Mouse (Mus musculus) heart, embryonic 15.5 days (tissue): ENCODE data around the gene Acyp2. TPM values are rescaled to one million over a fixed set of nuclear protein-coding genes. Genes with fewer than 3 reads are reported as not detected.

ENCODE experiments used
- ATAC-seq: fragments of 200-750 bp; cut with Nextera tagmentation; replicated peaks from 2 replicates; pipeline ENCODE4 v1.8.0; 2017; ENCODE audit warnings: low read depth, moderate TSS enrichment; ENCODE audit not compliant: insufficient number of reproducible peaks, insufficient read depth, low FRiP score
- H3K27ac ChIP-seq: fragments of 300-500 bp; sonication (generic); 2 replicates; pipeline ENCODE4 v1.5.1; 2015; ENCODE audit warnings: mild to moderate bottlenecking, inconsistent platforms
- H3K27me3 ChIP-seq: fragments of 300-500 bp; sonication (generic); 2 replicates; pipeline ENCODE4 v1.6.1; 2015; ENCODE audit warnings: inconsistent platforms
- H3K36me3 ChIP-seq: fragments of 300-500 bp; sonication (generic); 2 replicates; pipeline ENCODE4 v1.6.1; 2015; ENCODE audit warnings: mild to moderate bottlenecking, inconsistent platforms
- H3K4me1 ChIP-seq: fragments of 300-500 bp; sonication (generic); replicated peaks from 2 replicates; pipeline ENCODE4 v1.6.1; 2015; ENCODE audit warnings: inconsistent platforms
- H3K4me2 ChIP-seq: fragments of 300-500 bp; sonication (generic); 2 replicates; pipeline ENCODE4 v1.6.1; 2015; ENCODE audit warnings: inconsistent platforms, mild to moderate bottlenecking, moderate library complexity
- H3K4me3 ChIP-seq: fragments of 300-500 bp; sonication (generic); 2 replicates; pipeline ENCODE4 v1.5.1; 2015; ENCODE audit warnings: mild to moderate bottlenecking, inconsistent platforms
- H3K9ac ChIP-seq: fragments of 300-500 bp; sonication (generic); 2 replicates; pipeline ENCODE4 v1.6.1; 2015; ENCODE audit warnings: mild to moderate bottlenecking, inconsistent platforms
- H3K9me3 ChIP-seq: fragments of 300-500 bp; sonication (generic); replicated peaks from 2 replicates; pipeline ENCODE4 v1.6.1; 2016; ENCODE audit warnings: inconsistent platforms
- WGBS: fragments of 180-500 bp; shearing (Covaris S2); methylation state at CpG from one replicate; pipeline ENCODE4 v1.1.7; 2015; ENCODE audit warnings: mixed read lengths; 5-methylcytosine and 5-hydroxymethylcytosine counted together
- polyA plus RNA-seq: library from polyadenylated mRNA; unstranded; fragments of >200 nt; fragmentation: Nextera tagmentation; extraction: Ambion mirVana; gene quantifications from 2 replicates; pipeline ENCODE4 v1.2.1, GENCODE M21; 2015

The Acyp2 gene
- polyA plus RNA-seq, 1 experiment from 2014 or later: 45.3 TPM

DNA sequence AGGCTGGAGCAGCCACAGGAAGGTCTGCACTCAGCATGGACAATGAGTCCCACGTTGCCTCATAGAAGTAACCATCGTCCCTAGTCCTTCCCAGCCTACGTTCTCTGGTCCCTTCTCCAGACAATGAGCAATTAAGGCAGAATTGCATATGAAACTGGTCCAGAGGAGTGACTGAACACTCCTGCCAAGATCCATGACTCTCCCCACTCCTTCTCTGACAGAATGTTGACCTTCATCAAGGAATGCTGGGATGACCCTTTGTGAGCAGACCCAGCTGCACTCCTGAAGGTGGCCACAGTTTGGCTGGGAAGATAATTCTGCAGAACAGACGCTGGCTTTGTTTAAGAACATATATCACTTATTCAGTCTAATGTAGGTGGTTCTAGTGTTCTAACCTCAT is 166.1 kb downstream of the Acyp2 start:
- Histone ChIP-seq H3K9ac (no peak overlapping the region), H3K36me3 (no peaks in the 10 kb centered on the region), H3K9me3 (no peaks in the 10 kb centered on the region), H3K4me2 (no peak overlapping the region), H3K4me3 (no peak overlapping the region), H3K27ac (no peak overlapping the region), H3K4me1 (no peaks in the 10 kb centered on the region), H3K27me3 (no peaks in the 10 kb centered on the region)
- 73% methylated on average over 4 of the region's 4 CpGs for WGBS
- ATAC-seq: no peak

DNA sequence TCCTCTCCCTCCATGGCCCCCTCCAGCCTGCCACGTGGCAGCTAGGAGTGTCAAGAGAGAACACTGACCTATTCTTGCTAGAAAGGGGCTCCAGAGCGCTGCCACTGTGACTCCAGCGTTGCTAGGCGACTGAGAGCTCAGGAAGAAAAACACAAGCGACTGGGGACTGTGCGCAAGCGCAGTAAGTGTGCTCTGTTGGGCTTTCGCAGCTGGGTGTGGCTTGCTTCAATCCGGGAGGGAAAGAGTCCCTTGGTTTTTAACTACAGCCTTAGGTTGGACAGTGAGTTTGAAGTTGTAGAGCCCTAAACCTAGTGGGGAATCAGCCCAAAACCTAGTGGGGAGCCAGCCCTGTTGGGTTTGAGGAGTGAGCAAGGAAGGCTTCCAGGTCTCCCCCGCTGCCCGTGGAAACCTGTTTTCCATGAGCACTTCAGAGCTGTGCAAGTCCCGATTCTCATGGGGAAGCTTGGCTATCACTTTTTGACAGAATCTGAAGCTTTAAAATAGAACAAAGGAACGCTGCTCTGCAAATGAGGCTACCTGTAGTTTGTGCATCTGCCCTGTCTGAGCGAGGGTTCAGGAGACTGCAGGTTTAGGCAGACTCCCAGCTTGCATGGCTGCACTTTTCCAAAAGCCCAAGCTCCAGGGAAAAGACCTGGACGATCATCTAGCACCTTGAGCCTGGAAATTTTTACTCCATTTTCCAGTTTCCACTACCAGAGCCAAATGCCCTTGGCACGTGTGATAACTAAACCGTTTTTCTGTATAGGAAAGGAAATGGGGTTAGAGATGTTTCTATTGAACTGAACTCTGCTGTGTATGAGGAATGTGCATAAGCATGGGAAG is 177.4 kb downstream of the Acyp2 start, which contains the start of gene 4930505A04Rik:
Gene 4930505A04Rik (minus strand): TSS at position 77 of the 843 bp plus-strand sequence.
- 5% methylated on average over 17 of the region's 17 CpGs for WGBS
- Histone ChIP-seq H3K27ac (peak within 1 kb of the TSS; percentile 88), H3K9ac (peak within 1 kb of the TSS; percentile 54), H3K4me3 (peak within 1 kb of the TSS; percentile 57), H3K27me3 (no peaks in the 10 kb centered on the region), H3K9me3 (no peaks in the 10 kb centered on the region), H3K4me2 (peak within 1 kb of the TSS; percentile 80), H3K4me1 (peaks cover 15% of the 10 kb centered on the region), H3K36me3 (no peaks in the 10 kb centered on the region)
- ATAC-seq: peak; percentile 98

DNA sequence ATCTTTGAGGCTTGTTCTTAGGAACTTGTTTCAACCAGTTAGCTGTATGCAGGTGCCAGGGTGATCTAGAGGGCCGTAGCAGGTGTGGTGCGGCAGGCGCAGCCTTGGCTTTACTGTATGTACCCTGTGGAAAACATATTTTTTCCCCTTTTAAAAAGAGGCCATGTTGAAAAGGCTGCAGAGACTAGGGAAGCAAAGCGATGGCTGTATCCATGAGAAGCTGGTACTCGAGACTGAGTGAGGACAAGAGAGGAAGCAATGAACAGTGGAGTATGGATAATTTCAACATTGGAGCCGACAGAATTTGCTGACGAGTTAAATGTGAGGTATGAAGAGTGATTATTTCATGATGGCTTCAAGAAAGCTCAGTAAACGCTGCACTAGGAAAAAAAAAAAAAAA is 178.2 kb downstream of the Acyp2 start:
- Histone ChIP-seq H3K9ac (peak overlapping the region; percentile 1; the same call in 1 of the 2 replicates), H3K27me3 (no peaks in the 10 kb centered on the region), H3K4me1 (peaks cover 15% of the 10 kb centered on the region), H3K27ac (peak overlapping the region; percentile 88), H3K9me3 (no peaks in the 10 kb centered on the region), H3K36me3 (no peaks in the 10 kb centered on the region), H3K4me2 (peak overlapping the region; percentile 80), H3K4me3 (peak overlapping the region; percentile 57; the same call in 1 of the 2 replicates)
- WGBS: 54% methylated on average over 8 of the region's 8 CpGs
- ATAC-seq: 0 out of 2 replicates have a peak, but pooled peaks have one; percentile 2

Other genes with a start within 250 kb of the Acyp2 start
- 0.14 TPM in 1 of 2 replicates, not detected in the other for gene 4930505A04Rik, start 177.8 kb downstream of the Acyp2 start, polyA plus RNA-seq
- gene Psme4, start 122.1 kb upstream of the Acyp2 start, polyA plus RNA-seq: 10.1 and 11.5 TPM in 2 replicates
- gene Gpr75, start 235.8 kb upstream of the Acyp2 start, polyA plus RNA-seq: 0.04 and 0.08 TPM in 2 replicates
- gene Asb3, start 235.8 kb upstream of the Acyp2 start, polyA plus RNA-seq: 17.7 and 21.6 TPM in 2 replicates